Mouse (Mus musculus) testis, postnatal 14 days (tissue): Measurements from ENCODE around the gene Gm13078.

Source experiments
- DNase-seq: peaks from one replicate; pipeline ENCODE4 v3.0.0; 2021; ENCODE audit warnings: low spot score

Gene Gm13078

GRCm38 (mm10) chr4:143719155-143719554 lies at the start of gene Gm13078:
Gm13078 (plus strand) TSS chr4:143719455.
- DNase-seq: no peak

GRCm38 (mm10) chr4:143702611-143703010 lies 16.6 kb upstream of the Gm13078 start, which contains the start of gene Gm13089:
Gm13089 (minus strand) TSS chr4:143702711.
- no peak for DNase-seq
